Mouse (Mus musculus) midbrain, embryonic 14.5 days (tissue): Measurements from ENCODE around the gene Mt2. TPM values are rescaled to one million over a fixed set of nuclear protein-coding genes. Genes with fewer than 3 reads are reported as not detected.
"Not testable (repeated sequence)": the region's sequence is repeated elsewhere in the genome, so short reads cannot be mapped to it uniquely, and the experiment has no call there.

Experiments
- ATAC-seq: fragments of 200-750 bp; cut with Nextera tagmentation; 2 replicates; pipeline ENCODE4 v1.8.0; 2017; ENCODE audit warnings: moderate number of reproducible peaks, moderate library complexity; ENCODE audit not compliant: low FRiP score, low TSS enrichment
- DNase-seq: peaks from one replicate; pipeline ENCODE4 v3.0.0-alpha.2; 2015
- H3K27ac ChIP-seq: fragments of 300-500 bp; sonication (generic); replicated peaks from 2 replicates; pipeline ENCODE4 v1.5.1; 2014; ENCODE audit warnings: mild to moderate bottlenecking, low read depth, low read length, moderate library complexity
- H3K27me3 ChIP-seq: fragments of 300-500 bp; sonication (generic); 2 replicates; pipeline ENCODE4 v1.6.1; 2014; ENCODE audit warnings: low read length, control low read depth, mixed read lengths; ENCODE audit not compliant: control insufficient read depth, insufficient read depth
- H3K36me3 ChIP-seq: fragments of 300-500 bp; sonication (generic); 2 replicates; pipeline ENCODE4 v1.6.1; 2014; ENCODE audit warnings: low read length, control low read depth; ENCODE audit not compliant: control insufficient read depth, insufficient read depth
- H3K4me1 ChIP-seq: fragments of 300-500 bp; sonication (generic); 2 replicates; pipeline ENCODE4 v1.6.1; 2014; ENCODE audit warnings: mild to moderate bottlenecking, antibody characterized with exemption, low read length, control low read depth; ENCODE audit not compliant: control insufficient read depth, insufficient read depth
- H3K4me2 ChIP-seq: fragments of 300-500 bp; sonication (generic); 2 replicates; pipeline ENCODE4 v1.6.1; 2014; ENCODE audit warnings: mild to moderate bottlenecking, low read length, moderate library complexity
- H3K4me3 ChIP-seq: fragments of 300-500 bp; sonication (generic); replicated peaks from 2 replicates; pipeline ENCODE4 v1.5.1; 2014; ENCODE audit warnings: low read depth, low read length
- H3K9ac ChIP-seq: fragments of 300-500 bp; sonication (generic); replicated peaks from 2 replicates; pipeline ENCODE4 v1.6.1; 2014; ENCODE audit warnings: mild to moderate bottlenecking, low read length, moderate library complexity
- H3K9me3 ChIP-seq: fragments of 300-500 bp; sonication (generic); 2 replicates; pipeline ENCODE4 v1.6.1; 2016; ENCODE audit warnings: low read length, control low read depth, mixed read lengths; ENCODE audit not compliant: control insufficient read depth
- WGBS: fragments of 180-500 bp; shearing (Covaris S2); extraction: QIAGEN DNeasy Blood & Tissue Kit; methylation state at CpG from one replicate; pipeline ENCODE4 v1.1.7; 2014; 5-methylcytosine and 5-hydroxymethylcytosine counted together
- polyA plus RNA-seq: library from polyadenylated mRNA; unstranded; fragments of >200 nt; fragmentation: Nextera tagmentation; extraction: Ambion mirVana; gene quantifications from 2 replicates; pipeline ENCODE4 v1.2.1, GENCODE M21; 2014

Mt2 gene
- 7.9 and 9.3 TPM in 2 replicates for polyA plus RNA-seq

GRCm38 (mm10) chr8:94172075-94172808, at the start of gene Mt2:
Gene Mt2 (plus strand): TSS chr8:94172664.
- Histone ChIP-seq H3K4me1 (peaks cover 19% of the 10 kb centered on the region; the same call in 1 of the 2 replicates), H3K27ac (no peak within 1 kb of the TSS), H3K4me3 (peak within 1 kb of the TSS; percentile 43), H3K27me3 (peaks cover 68% of the 10 kb centered on the region), H3K4me2 (peak within 1 kb of the TSS; percentile 90), H3K9me3 (no peaks in the 10 kb centered on the region), H3K9ac (peak within 1 kb of the TSS; percentile 50; the same call in 1 of the 2 replicates), H3K36me3 (no peaks in the 10 kb centered on the region)
- ATAC-seq (0 out of 2 replicates have a peak, but pooled peaks have one; percentile 27), DNase-seq (peak; percentile 61)
- under 1% methylated on average over 56 of the region's 56 CpGs for WGBS

DNA sequence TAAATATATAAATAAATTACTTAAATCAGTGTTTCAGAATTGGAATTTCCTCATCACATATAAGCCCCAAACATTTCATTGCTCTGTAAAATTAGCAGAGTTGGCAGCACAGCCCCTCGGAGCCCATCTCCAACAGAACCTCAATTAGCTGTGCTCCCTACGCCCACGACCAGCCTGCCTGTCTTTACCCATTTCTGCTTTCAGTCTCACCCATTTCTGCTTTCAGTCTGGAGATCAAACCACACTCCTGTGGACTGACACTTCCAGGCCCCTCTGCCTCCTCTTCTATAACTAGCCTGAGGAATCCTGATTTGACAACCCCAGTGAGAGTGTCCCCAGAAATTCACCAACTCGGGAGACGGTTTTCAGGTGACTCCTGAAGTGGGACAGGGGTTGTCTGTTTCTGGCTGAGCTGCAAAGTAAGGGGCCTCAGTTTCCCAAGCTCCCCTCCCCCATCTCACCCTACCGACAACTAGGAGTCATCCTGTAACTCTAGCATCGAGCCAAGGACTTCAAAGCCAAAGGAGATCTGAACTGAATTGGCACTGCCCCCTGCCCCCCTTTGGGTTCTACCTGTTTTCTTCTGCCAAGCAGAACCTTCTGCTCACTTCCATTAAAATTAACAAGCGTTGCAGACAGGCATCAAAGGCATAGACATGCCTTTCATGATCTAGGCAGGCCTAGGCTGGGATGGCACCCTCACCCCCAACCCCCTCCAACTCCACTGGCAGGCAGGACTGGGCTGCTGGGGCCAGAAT, 49.6 kb upstream of the Mt2 start:
- no peak overlapping the region for H3K9ac ChIP-seq
- no peaks in the 10 kb centered on the region for H3K9me3 ChIP-seq
- H3K27ac ChIP-seq: no peak overlapping the region
- no peak overlapping the region for H3K4me3 ChIP-seq
- no peaks in the 10 kb centered on the region for H3K36me3 ChIP-seq
- H3K4me2 ChIP-seq: no peak overlapping the region
- no peak for DNase-seq
- peaks cover 19% of the 10 kb centered on the region for H3K4me1 ChIP-seq
- WGBS: 61% methylated on average over 8 of the region's 8 CpGs
- no peak for ATAC-seq
- H3K27me3 ChIP-seq: no peaks in the 10 kb centered on the region

DNA sequence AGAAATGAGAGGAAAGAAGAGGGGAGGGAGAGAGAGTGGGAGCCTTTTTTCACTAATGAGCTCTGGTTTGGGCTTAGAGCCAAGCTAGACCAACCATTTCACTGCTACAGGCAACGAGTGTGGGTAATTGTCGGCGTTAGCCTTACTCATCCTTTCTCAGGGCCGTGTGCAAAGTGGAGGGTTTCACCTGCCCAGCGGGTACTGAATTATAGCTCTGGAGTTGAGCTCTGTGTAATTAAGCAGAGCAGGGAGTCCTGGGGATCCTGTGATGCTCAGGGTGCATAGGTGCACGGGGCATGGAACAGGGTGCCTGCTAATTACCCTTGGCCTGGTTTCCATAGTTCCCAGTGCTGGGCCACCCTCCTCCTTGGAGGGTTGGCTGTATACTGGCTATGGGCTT, 44.8 kb upstream of the Mt2 start:
- no peak overlapping the region for H3K4me2 ChIP-seq
- no peaks in the 10 kb centered on the region for H3K36me3 ChIP-seq
- no peak overlapping the region for H3K9ac ChIP-seq
- no peaks in the 10 kb centered on the region for H3K27me3 ChIP-seq
- H3K4me1 ChIP-seq: 0 out of 2 replicates have a peak, but pooled peaks cover 6% of the 10 kb centered on the region
- H3K4me3 ChIP-seq: no peak overlapping the region
- DNase-seq (peak; percentile 49), ATAC-seq (no peak)
- 78% methylated on average over 6 of the region's 6 CpGs for WGBS
- H3K27ac ChIP-seq: no peak overlapping the region
- H3K9me3 ChIP-seq: no peaks in the 10 kb centered on the region

DNA sequence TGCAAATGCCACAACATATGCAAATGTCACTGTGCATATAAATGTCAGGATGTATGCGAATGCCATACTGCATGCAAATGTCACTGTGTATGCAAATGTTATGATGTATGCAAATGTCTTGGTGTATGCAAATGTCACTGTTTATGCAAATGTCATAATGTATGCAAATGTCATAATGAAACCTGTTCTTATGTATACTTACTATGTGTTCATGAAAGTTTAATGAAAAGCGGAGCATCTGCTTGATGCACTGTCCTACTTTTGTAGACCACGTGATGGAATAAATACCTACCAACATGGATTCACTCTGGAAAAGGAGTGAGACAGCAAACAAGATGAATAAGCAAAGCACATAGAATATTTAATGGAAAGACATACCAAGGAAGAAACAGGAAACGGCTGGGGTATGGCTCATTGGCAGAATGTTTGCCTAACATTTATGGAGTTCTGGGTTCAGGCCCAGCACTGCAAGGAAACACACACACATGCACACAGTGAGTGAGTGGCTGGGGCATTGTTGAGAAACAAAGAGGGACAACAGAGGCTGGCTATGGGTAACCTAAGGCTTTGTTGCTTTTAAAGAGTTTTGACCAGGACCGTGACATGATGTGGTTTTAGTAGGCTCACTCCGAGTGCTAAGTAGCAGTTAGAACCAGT, 43.2 kb upstream of the Mt2 start:
- ATAC-seq (no peak), DNase-seq (no peak)
- H3K4me3 ChIP-seq: no peak overlapping the region
- H3K4me2 ChIP-seq: no peak overlapping the region
- no peak overlapping the region for H3K9ac ChIP-seq
- no peak overlapping the region for H3K27ac ChIP-seq
- H3K36me3 ChIP-seq: no peaks in the 10 kb centered on the region
- no peaks in the 10 kb centered on the region for H3K27me3 ChIP-seq
- no peaks in the 10 kb centered on the region for H3K9me3 ChIP-seq
- H3K4me1 ChIP-seq: no peaks in the 10 kb centered on the region
- 64% methylated on average over 6 of the region's 6 CpGs for WGBS

GRCm38 (mm10) chr8:94130126-94130525, 42.3 kb upstream of the Mt2 start:
- no peak for ATAC-seq
- no peak for DNase-seq
- WGBS: 92% methylated on average over 4 of the region's 4 CpGs
- H3K27ac ChIP-seq: no peak overlapping the region
- no peaks in the 10 kb centered on the region for H3K9me3 ChIP-seq
- H3K4me2 ChIP-seq: no peak overlapping the region
- H3K36me3 ChIP-seq: no peaks in the 10 kb centered on the region
- H3K4me3 ChIP-seq: no peak overlapping the region
- no peaks in the 10 kb centered on the region for H3K4me1 ChIP-seq
- no peak overlapping the region for H3K9ac ChIP-seq
- no peaks in the 10 kb centered on the region for H3K27me3 ChIP-seq

DNA sequence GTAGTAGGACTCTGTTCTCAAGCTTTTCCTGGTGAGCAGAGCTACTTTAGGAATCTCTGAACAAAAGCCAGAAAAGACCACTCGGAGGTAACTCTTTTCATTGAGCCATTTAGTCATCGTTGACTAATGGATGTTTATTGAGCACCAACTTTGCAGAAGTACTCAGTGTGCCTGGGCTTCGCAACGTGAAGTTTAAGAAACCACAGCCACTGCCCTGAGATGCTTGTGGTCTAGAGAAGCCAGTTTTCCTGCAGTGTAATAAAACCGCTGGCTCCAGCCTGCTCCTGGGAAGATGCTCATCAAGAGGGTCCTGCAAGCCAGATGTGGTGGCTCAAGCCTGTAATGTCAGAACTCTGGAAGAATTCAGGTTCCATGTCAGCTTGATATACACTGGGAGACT, 40.4 kb upstream of the Mt2 start:
- Histone ChIP-seq H3K4me1 (no peaks in the 10 kb centered on the region), H3K36me3 (no peaks in the 10 kb centered on the region), H3K27me3 (no peaks in the 10 kb centered on the region), H3K9ac (no peak overlapping the region), H3K4me2 (no peak overlapping the region), H3K27ac (no peak overlapping the region), H3K4me3 (no peak overlapping the region), H3K9me3 (no peaks in the 10 kb centered on the region)
- DNase-seq: no peak
- ATAC-seq: no peak
- WGBS: 85% methylated on average over 5 of the region's 5 CpGs

GRCm38 (mm10) chr8:94134601-94135000, 37.9 kb upstream of the Mt2 start:
- H3K27me3 ChIP-seq, H3K4me1 ChIP-seq, H3K9ac ChIP-seq, H3K36me3 ChIP-seq, H3K4me2 ChIP-seq, H3K27ac ChIP-seq, ATAC-seq, H3K9me3 ChIP-seq, H3K4me3 ChIP-seq, DNase-seq: not testable (repeated sequence)
- 82% methylated on average over 3 of the region's 3 CpGs for WGBS

DNA sequence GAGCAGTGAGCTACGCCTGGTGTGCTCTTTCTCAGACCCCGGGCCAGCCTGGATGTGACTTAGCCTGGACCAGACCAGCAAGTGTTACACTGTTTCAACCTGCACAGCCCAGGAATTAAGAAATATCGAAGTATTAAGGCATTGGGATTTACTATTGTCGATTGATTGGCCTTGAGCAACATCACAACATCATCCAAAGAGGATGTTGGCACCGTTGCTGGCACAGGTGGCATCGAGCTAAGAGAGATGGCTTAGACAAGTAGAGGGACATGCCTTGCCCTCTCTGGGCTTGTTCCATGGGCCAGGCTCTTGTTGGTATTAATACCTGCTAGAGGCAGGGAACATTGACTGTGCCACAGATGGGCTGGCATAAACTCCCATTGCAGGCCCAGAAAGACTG, 36.9 kb upstream of the Mt2 start:
- Histone ChIP-seq H3K9me3 (no peaks in the 10 kb centered on the region), H3K27ac (no peak overlapping the region), H3K36me3 (no peaks in the 10 kb centered on the region), H3K4me3 (no peak overlapping the region), H3K27me3 (no peaks in the 10 kb centered on the region), H3K4me1 (no peaks in the 10 kb centered on the region), H3K4me2 (no peak overlapping the region), H3K9ac (no peak overlapping the region)
- no peak for ATAC-seq
- WGBS: 91% methylated on average over 6 of the region's 6 CpGs
- DNase-seq: no peak
